Mouse (Mus musculus): ENCODE results near the gene Cst7.
A peak's percentile ranks its signal among the peaks of the same experiment; 100 is the strongest.
"Not testable (repeated sequence)": the region's sequence is repeated elsewhere in the genome, so short reads cannot be mapped to it uniquely, and the experiment has no call there.

Gene Cst7

GRCm38 (mm10) chr2:150569847-150570590 lies at the start of gene Cst7:
Gene Cst7 (plus strand): TSS chr2:150570415.
- no peak for DNase-seq

- DNase-seq, result no peak
Measured at GRCm38 (mm10) chr2:150525703-150526207, 44.5 kb upstream of the Cst7 start.

- DNase-seq, result not testable (repeated sequence)
Measured at GRCm38 (mm10) chr2:150549576-150549975, 20.6 kb upstream of the Cst7 start.

GRCm38 (mm10) chr2:150558568-150558967 lies 11.6 kb upstream of the Cst7 start:
- DNase-seq, result peak; percentile 12 to 44

- DNase-seq, result no peak
Measured at GRCm38 (mm10) chr2:150567051-150567450, 3.2 kb upstream of the Cst7 start.

- DNase-seq, result no peak
Measured at GRCm38 (mm10) chr2:150570761-150571160, 546 bp downstream of the Cst7 start.

GRCm38 (mm10) chr2:150572463-150572862 lies 2.2 kb downstream of the Cst7 start:
- DNase-seq, result no peak

- DNase-seq, result no peak
Measured at GRCm38 (mm10) chr2:150576256-150576655, 6.0 kb downstream of the Cst7 start.

GRCm38 (mm10) chr2:150578603-150579002 lies 8.4 kb downstream of the Cst7 start:
- DNase-seq, result no peak

GRCm38 (mm10) chr2:150579628-150580027 lies 9.4 kb downstream of the Cst7 start:
- DNase-seq, result no peak

GRCm38 (mm10) chr2:150589076-150589475 lies 18.9 kb downstream of the Cst7 start:
- DNase-seq, result no peak

GRCm38 (mm10) chr2:150595411-150596190 lies 25.4 kb downstream of the Cst7 start:
- DNase-seq, result peak; percentile 64 to 84

GRCm38 (mm10) chr2:150600263-150600662 lies 30.0 kb downstream of the Cst7 start:
- DNase-seq, result peak; percentile 25 to 49

- no peak for DNase-seq
Measured at GRCm38 (mm10) chr2:150602166-150602565, 32.0 kb downstream of the Cst7 start.

- no peak for DNase-seq
Measured at GRCm38 (mm10) chr2:150604802-150605201, 34.6 kb downstream of the Cst7 start.

- no peak for DNase-seq
Measured at GRCm38 (mm10) chr2:150607086-150607485, 36.9 kb downstream of the Cst7 start.

- peak; percentile 95 to 96 for DNase-seq
Measured at GRCm38 (mm10) chr2:150608087-150608799, 38.0 kb downstream of the Cst7 start, which contains the start of gene Apmap. Gene Apmap (minus strand): TSS chr2:150608567.

- DNase-seq, result peak; percentile 68 to 76
Measured at GRCm38 (mm10) chr2:150608872-150609560, 38.8 kb downstream of the Cst7 start.

- no peak for DNase-seq
Measured at GRCm38 (mm10) chr2:150610097-150610496, 39.9 kb downstream of the Cst7 start.

GRCm38 (mm10) chr2:150621698-150622097 lies 51.5 kb downstream of the Cst7 start:
- no peak for DNase-seq

GRCm38 (mm10) chr2:150623957-150624356 lies 53.7 kb downstream of the Cst7 start:
- no peak for DNase-seq

GRCm38 (mm10) chr2:150624926-150625325 lies 54.7 kb downstream of the Cst7 start:
- DNase-seq, result no peak
